Mouse (Mus musculus) G1E (cell line): ENCODE measurements around the gene Gm15737.

ENCODE experiments used
- CTCF ChIP-seq: IDR thresholded peaks from 2 replicates; pipeline ENCODE4 v1.5.1; 2012; ENCODE audit warnings: low read depth, low read length, inconsistent platforms, mixed read lengths
- GATA1 ChIP-seq: IDR thresholded peaks from 2 replicates; pipeline ENCODE4 v1.6.1; 2012; ENCODE audit warnings: borderline replicate concordance, low read length, inconsistent platforms, mixed read lengths
- GATA2 ChIP-seq: IDR thresholded peaks from 2 replicates; pipeline ENCODE4 v1.6.1; 2012; ENCODE audit warnings: low read depth, low read length, inconsistent platforms, borderline replicate concordance
- POLR2AphosphoS5 ChIP-seq: IDR thresholded peaks from 2 replicates; pipeline ENCODE4 v1.6.1; 2012; ENCODE audit warnings: low read depth, low read length, inconsistent platforms; ENCODE audit not compliant: insufficient replicate concordance
- TAL1 ChIP-seq: conservative IDR thresholded peaks from 2 replicates; pipeline ENCODE4 v1.6.1; 2012; ENCODE audit warnings: low read depth, low read length, inconsistent platforms, mixed read lengths

- no peak for TF ChIP-seq TAL1
- TF ChIP-seq CTCF = no peak
- TF ChIP-seq GATA1 = no peak
- TF ChIP-seq POLR2AphosphoS5 = no peak
- no peak for TF ChIP-seq GATA2
Observed at GRCm38 (mm10) chr6:92921843-92922242, 52.7 kb downstream of the Gm15737 start.
